Mouse (Mus musculus) lung, postnatal 0 days (tissue): ENCODE measurements at regions not wholly inside any gene's neighbourhood (a gene's known extent, or its start where the extent isn't known, plus 50 kb on each side); places are given as distances from the start of the nearest gene placed in this dataset.

Source experiments
- CTCF ChIP-seq: IDR thresholded peaks from 2 replicates; pipeline ENCODE4 v1.5.1; 2016; ENCODE audit warnings: antibody characterized with exemption, mild to moderate bottlenecking
- EP300 ChIP-seq: IDR thresholded peaks from 2 replicates; pipeline ENCODE4 v1.6.1; 2016; ENCODE audit warnings: antibody characterized with exemption, mild to moderate bottlenecking, control low read depth

- TF ChIP-seq CTCF (no peak), EP300 (no peak)
These were observed 94.8 kb upstream of the Phyhipl start for GRCm38 (mm10) chr10:70750356-70751145.
